Mouse (Mus musculus) E14TG2a.4 (cell line): ENCODE data around the gene Dhx33.

ENCODE experiments used
- H3K27me3 ChIP-seq: 2 replicates; pipeline ENCODE4 v1.6.1; 2014; ENCODE audit warnings: low read length, control low read depth; ENCODE audit not compliant: insufficient read depth
- H3K36me3 ChIP-seq: 2 replicates; pipeline ENCODE4 v1.6.1; 2014; ENCODE audit warnings: low read length, control low read depth; ENCODE audit not compliant: insufficient read depth
- H3K4me1 ChIP-seq: replicated peaks from 2 replicates; pipeline ENCODE4 v1.6.1; 2014; ENCODE audit warnings: low read depth, low read length, control low read depth
- H3K4me3 ChIP-seq: replicated peaks from 2 replicates; pipeline ENCODE4 v1.5.1; 2014; ENCODE audit warnings: mild to moderate bottlenecking, low read length
- H3K9me3 ChIP-seq: 2 replicates; pipeline ENCODE4 v1.6.1; 2014; ENCODE audit warnings: low read length, control low read depth
- CTCF ChIP-seq: conservative IDR thresholded peaks from 2 replicates; pipeline ENCODE4 v1.5.1; 2014; ENCODE audit warnings: low read length
- NANOG ChIP-seq: IDR thresholded peaks from 2 replicates; pipeline ENCODE4 v1.6.1; 2014; ENCODE audit warnings: borderline replicate concordance, low read length, mixed read lengths
- POU5F1 ChIP-seq: IDR thresholded peaks from 2 replicates; pipeline ENCODE4 v1.6.1; 2014; ENCODE audit warnings: low read length, borderline replicate concordance

Dhx33 gene

GRCm38 (mm10) chr11:71004316-71004773 lies at the start of gene Dhx33:
Gene Dhx33, minus strand, starts transcription at chr11:71004437.
- peaks cover 55% of the 10 kb centered on the region for H3K36me3 ChIP-seq

GRCm38 (mm10) chr11:71052554-71052953 lies 48.3 kb upstream of the Dhx33 start:
- Histone ChIP-seq H3K4me3 (no peak overlapping the region), H3K9me3 (peaks cover 6% of the 10 kb centered on the region), H3K27me3 (no peaks in the 10 kb centered on the region), H3K4me1 (no peaks in the 10 kb centered on the region), H3K36me3 (no peaks in the 10 kb centered on the region)
- TF ChIP-seq POU5F1 = no peak
- no peak for TF ChIP-seq CTCF
- no peak for TF ChIP-seq NANOG

More at GRCm38 (mm10) chr11:71004316-71004773, at the start of gene Dhx33:
- no peak for TF ChIP-seq NANOG
- TF ChIP-seq POU5F1 = no peak
- no peak for TF ChIP-seq CTCF
- Histone ChIP-seq H3K4me1 (peaks cover 31% of the 10 kb centered on the region), H3K4me3 (peak within 1 kb of the TSS; percentile 100), H3K27me3 (no peaks in the 10 kb centered on the region), H3K9me3 (no peaks in the 10 kb centered on the region)

- H3K9me3 ChIP-seq = peaks cover 11% of the 10 kb centered on the region
- no peak overlapping the region for H3K4me3 ChIP-seq
- H3K36me3 ChIP-seq = no peaks in the 10 kb centered on the region
- H3K4me1 ChIP-seq = no peaks in the 10 kb centered on the region
- H3K27me3 ChIP-seq = peaks cover 5% of the 10 kb centered on the region; the same call in 1 of the 2 replicates
- TF ChIP-seq NANOG (no peak), POU5F1 (no peak), CTCF (no peak)
These were observed 35.5 kb upstream of the Dhx33 start for GRCm38 (mm10) chr11:71039526-71040298.

GRCm38 (mm10) chr11:71033163-71033761 lies 29.0 kb upstream of the Dhx33 start, which contains the start of gene 6330403K07Rik:
Gene 6330403K07Rik, minus strand, starts transcription at chr11:71033513.
- peaks cover 34% of the 10 kb centered on the region for H3K27me3 ChIP-seq
- H3K9me3 ChIP-seq = no peaks in the 10 kb centered on the region
- TF ChIP-seq CTCF (no peak), POU5F1 (no peak), NANOG (no peak)
- peaks cover 2% of the 10 kb centered on the region for H3K36me3 ChIP-seq
- peak within 1 kb of the TSS; percentile 78 for H3K4me3 ChIP-seq
- peaks cover 25% of the 10 kb centered on the region for H3K4me1 ChIP-seq

DNA sequence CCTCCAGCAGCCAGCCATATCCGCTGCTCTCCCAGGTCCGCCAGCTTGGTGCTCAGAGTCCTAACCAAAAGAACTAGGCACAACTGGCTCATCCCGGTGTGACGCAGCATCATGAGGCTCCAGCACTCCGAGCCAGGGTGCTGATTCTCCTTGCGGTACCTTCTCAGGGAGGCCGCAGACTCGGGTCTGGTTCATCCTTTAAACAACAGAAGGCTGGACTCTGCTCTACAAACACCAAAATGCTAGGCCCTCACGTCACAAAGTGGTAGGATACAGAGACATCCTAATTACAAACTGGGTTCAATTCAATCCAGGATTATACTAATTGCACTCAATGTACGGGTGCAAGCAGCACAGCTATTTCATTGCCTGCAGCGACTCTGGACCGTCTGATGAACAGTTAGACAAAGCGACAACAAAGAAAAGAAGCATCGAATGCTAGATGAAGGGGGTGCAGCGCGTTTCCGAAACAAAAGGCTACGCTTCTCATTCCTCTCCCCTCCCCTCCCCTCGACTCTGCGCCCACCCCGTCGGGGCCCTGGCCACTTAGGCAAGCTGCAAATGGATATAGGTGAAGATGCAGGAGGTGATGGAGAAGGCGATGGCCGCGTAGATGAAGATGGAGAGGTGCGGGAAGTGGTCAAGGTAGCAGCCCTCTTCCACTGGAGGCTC lies 28.4 kb upstream of the Dhx33 start:
- H3K4me1 ChIP-seq = peaks cover 31% of the 10 kb centered on the region
- H3K36me3 ChIP-seq = peaks cover 9% of the 10 kb centered on the region
- no peak for TF ChIP-seq POU5F1
- TF ChIP-seq CTCF = no peak
- no peak for TF ChIP-seq NANOG
- H3K27me3 ChIP-seq = peaks cover 34% of the 10 kb centered on the region
- no peaks in the 10 kb centered on the region for H3K9me3 ChIP-seq
- peak overlapping the region; percentile 78 for H3K4me3 ChIP-seq

DNA sequence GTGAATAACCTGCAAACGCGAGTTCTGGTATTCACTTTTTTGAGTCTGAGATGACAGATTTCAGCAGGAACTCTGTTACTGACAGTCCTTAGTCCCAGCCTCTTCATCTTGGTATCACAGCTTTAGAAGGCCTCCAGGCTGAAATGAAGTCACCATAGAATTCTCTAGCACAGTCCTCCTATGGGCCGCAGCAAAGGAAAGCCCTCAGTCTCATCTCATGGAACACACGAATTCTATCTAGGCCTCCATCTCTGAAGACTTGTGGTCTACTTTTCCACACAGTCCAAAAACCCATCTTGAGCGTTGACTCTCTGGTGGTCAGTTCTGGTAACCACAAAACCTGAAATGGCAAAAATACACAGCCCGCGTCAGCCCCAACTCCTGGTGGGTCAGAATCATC lies 27.8 kb upstream of the Dhx33 start:
- peaks cover 36% of the 10 kb centered on the region for H3K4me1 ChIP-seq
- H3K36me3 ChIP-seq = peaks cover 14% of the 10 kb centered on the region
- H3K27me3 ChIP-seq = peaks cover 34% of the 10 kb centered on the region
- no peak for TF ChIP-seq POU5F1
- TF ChIP-seq CTCF = no peak
- no peak for TF ChIP-seq NANOG
- no peaks in the 10 kb centered on the region for H3K9me3 ChIP-seq
- H3K4me3 ChIP-seq = peak overlapping the region; percentile 78

DNA sequence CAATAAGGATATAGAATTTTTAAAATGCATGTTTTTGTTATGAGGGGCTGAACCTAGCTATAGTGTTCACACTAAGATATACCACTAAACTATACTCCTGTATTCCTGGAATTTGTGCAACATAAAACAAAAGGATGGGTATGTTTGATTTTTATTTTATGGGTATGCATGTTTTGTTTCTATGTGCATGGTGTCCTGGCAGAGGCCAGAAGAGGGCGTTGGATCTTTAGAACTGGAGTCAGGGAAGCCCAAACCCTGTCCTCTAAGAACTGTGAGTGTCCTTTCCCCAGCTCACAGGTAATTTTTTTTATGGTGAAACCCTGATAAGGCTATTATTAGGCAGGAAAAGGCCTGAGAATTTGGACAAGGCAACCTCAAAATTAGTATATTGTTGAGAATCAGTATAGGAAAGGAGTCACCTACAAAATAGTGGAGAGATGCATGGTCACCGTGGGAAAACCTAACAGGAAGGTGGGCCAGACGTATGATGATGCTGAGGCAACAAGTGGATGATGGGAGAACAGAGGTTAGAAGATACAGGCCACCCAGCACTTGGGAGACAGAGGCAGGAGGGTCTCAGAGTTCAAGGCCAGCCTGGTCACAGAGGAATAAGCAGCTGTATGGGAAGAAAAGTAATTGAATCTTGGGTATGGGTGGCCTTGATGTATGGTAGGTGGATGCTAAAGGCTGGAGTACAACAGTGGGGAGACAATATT lies 25.3 kb upstream of the Dhx33 start:
- Histone ChIP-seq H3K27me3 (peaks cover 30% of the 10 kb centered on the region), H3K4me3 (no peak overlapping the region), H3K4me1 (peaks cover 36% of the 10 kb centered on the region), H3K36me3 (peaks cover 39% of the 10 kb centered on the region), H3K9me3 (no peaks in the 10 kb centered on the region)
- TF ChIP-seq POU5F1 (no peak), NANOG (no peak), CTCF (no peak)

- Histone ChIP-seq H3K4me1 (peaks cover 34% of the 10 kb centered on the region), H3K36me3 (peaks cover 51% of the 10 kb centered on the region), H3K9me3 (no peaks in the 10 kb centered on the region), H3K4me3 (no peak overlapping the region), H3K27me3 (peaks cover 26% of the 10 kb centered on the region)
- TF ChIP-seq NANOG (no peak), POU5F1 (no peak), CTCF (no peak)
These were observed 24.0 kb upstream of the Dhx33 start for GRCm38 (mm10) chr11:71028280-71028679.
